Mouse (Mus musculus) small intestine, adult 2 months (tissue): ENCODE data around the gene Hsd17b1. TPM values are rescaled to one million over a fixed set of nuclear protein-coding genes. Genes with fewer than 3 reads are reported as not detected.

Source experiments
- H3K27ac ChIP-seq: fragments of 200-500 bp; 2 replicates; pipeline ENCODE4 v1.5.1; 2012; ENCODE audit warnings: low read depth, low read length, control low read depth, inconsistent platforms; ENCODE audit not compliant: insufficient read depth
- H3K27me3 ChIP-seq: fragments of 200-500 bp; 2 replicates; pipeline ENCODE4 v1.6.1; 2012; ENCODE audit warnings: mild to moderate bottlenecking, moderate library complexity, low read length, inconsistent platforms; ENCODE audit not compliant: control insufficient read depth, insufficient read depth
- H3K36me3 ChIP-seq: fragments of 200-500 bp; 2 replicates; pipeline ENCODE4 v1.6.1; 2012; ENCODE audit warnings: mild to moderate bottlenecking, low read length, control low read depth, inconsistent platforms; ENCODE audit not compliant: control insufficient read depth, insufficient read depth
- H3K4me1 ChIP-seq: fragments of 200-500 bp; 2 replicates; pipeline ENCODE4 v1.6.1; 2012; ENCODE audit warnings: low read length, inconsistent platforms, mixed read lengths; ENCODE audit not compliant: control insufficient read depth, insufficient read depth, insufficient read length
- H3K4me3 ChIP-seq: fragments of 200-500 bp; 2 replicates; pipeline ENCODE4 v1.5.1; 2012; ENCODE audit warnings: low read depth, mild to moderate bottlenecking, control low read depth, inconsistent platforms, low read length, moderate library complexity
- CTCF ChIP-seq: fragments of 200-500 bp; IDR thresholded peaks from 2 replicates; pipeline ENCODE4 v1.5.1; 2012; ENCODE audit warnings: low read depth, mild to moderate bottlenecking, control low read depth, inconsistent platforms, low read length, moderate library complexity, mixed read lengths; ENCODE audit not compliant: insufficient replicate concordance, insufficient read length; ENCODE audit errors: extremely low read depth
- POLR2A ChIP-seq: fragments of 200-500 bp; IDR thresholded peaks from 2 replicates; pipeline ENCODE4 v1.6.1; 2012; ENCODE audit warnings: low read depth, mild to moderate bottlenecking, control low read depth, inconsistent platforms, low read length, moderate library complexity
- whole genome bisulfite sequencing: fragments of 180-500 bp; shearing (Covaris S2); methylation state at CpG from one replicate; pipeline ENCODE4 v1.1.7; 2018; 5-methylcytosine and 5-hydroxymethylcytosine counted together
- polyA plus RNA-seq: library from polyadenylated mRNA; depleted of rRNA; stranded (reverse); fragments of >200 nt; gene quantifications from 2 replicates; pipeline ENCODE4 v1.2.3, GENCODE M21; 2012

Gene Hsd17b1
- polyA plus RNA-seq, 1 experiment, result 0.28 TPM

DNA sequence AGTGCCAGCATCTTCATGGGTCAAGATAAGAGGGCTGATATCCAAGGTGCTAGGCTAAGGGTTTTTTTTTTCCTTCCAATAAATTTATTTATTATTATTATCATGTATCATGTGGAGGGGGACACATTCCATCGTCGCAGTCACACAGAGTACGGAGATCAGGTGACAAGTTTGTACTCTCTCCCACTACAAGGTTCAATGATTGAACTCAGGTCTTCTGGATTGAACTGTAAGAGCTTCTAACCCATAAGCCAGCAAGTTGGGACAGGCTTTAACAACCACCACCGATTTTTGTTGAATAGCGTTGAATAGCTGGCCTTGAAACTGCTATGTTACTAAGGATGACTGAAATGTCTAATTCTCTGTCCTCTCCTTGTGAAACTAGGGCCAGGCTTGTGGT, 2.2 kb downstream of the Hsd17b1 start:
- Histone ChIP-seq H3K27me3 (peaks cover 13% of the 10 kb centered on the region), H3K27ac (no peak overlapping the region), H3K4me3 (no peak overlapping the region), H3K4me1 (peaks cover 14% of the 10 kb centered on the region), H3K36me3 (no peaks in the 10 kb centered on the region; the same call in 1 of the 2 replicates)
- WGBS, result 67% methylated on average over 5 of the region's 5 CpGs
- no peak for TF ChIP-seq CTCF
- no peak for TF ChIP-seq POLR2A

DNA sequence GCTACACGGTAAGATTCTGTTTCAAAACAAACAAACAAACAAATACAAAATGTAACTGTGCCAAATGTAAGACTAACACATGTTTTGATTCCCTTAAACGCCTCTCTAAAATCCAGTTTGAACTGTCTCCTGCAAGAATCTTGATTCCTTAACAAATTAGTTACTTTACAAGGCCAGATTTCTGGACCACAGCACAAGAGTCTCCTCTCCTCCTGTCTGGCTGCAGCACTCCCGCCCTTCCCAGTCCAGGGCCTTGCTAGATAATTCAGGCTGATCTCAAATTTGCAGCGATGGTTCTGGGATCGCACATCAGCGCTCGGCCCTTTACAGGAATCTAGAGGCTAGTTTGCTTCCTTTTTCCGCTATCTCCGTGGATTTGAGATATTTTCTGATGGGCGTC, 3.4 kb downstream of the Hsd17b1 start:
- Histone ChIP-seq H3K27ac (peak overlapping the region; percentile 79), H3K4me3 (peak overlapping the region; percentile 84), H3K27me3 (peaks cover 13% of the 10 kb centered on the region), H3K36me3 (no peaks in the 10 kb centered on the region), H3K4me1 (peaks cover 26% of the 10 kb centered on the region)
- no peak for TF ChIP-seq CTCF
- no peak for TF ChIP-seq POLR2A
- 7% methylated on average over 10 of the region's 10 CpGs for WGBS

DNA sequence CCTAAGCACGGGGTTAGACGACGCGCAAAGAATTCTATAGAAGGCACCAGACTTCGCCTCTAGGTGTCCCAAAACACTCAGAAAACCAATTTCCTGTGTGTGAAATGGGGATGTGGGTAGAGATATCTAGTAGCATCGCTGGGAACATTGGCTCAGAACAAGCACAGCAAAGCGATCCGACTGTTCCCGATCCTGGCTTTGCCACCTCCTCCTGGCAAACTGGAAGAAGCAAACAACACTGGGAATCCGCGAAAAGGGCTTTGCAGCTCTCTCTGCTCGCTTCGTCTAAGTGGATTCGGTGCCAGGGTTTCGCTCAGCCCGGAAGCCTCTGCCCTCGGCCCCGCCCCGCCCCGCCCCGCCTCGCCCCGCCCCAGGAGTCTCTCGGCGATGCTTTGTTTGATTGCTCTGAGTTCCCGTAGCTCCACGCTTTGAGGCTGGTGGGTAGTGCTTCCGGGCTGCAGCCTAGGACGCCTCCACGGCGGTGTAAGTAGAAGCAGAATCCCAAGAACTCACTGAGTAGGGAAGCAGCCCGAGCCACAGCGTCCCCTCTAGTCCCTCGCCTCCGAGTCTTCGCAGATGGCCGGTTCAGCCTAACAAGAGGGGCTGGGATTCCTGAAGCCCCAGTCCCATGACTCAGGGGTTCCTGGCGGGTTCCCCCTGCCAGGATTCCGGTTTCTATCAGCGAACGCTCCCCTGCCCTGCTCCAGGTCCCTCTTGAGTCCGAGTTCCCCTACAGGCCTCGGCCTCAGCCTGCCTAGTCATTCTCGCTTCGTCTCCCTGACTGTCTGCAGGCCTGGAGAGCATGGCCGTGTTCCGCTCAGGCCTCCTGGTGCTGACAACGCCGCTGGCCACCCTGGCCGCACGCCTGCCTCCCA, 4.2 kb downstream of the Hsd17b1 start, which contains the start of gene Coasy:
Gene Coasy (plus strand): TSS at position 358 of the 875 bp plus-strand sequence.
- peak within 1 kb of the TSS; percentile 84 for H3K4me3 ChIP-seq
- no peaks in the 10 kb centered on the region for H3K36me3 ChIP-seq
- H3K27me3 ChIP-seq, result peaks cover 13% of the 10 kb centered on the region
- TF ChIP-seq POLR2A (peak; percentile 80), CTCF (peak; percentile 54; the same call in 1 of the 2 replicates)
- H3K27ac ChIP-seq, result peak within 1 kb of the TSS; percentile 79
- under 1% methylated on average over 51 of the region's 51 CpGs for WGBS
- H3K4me1 ChIP-seq, result peaks cover 27% of the 10 kb centered on the region

DNA sequence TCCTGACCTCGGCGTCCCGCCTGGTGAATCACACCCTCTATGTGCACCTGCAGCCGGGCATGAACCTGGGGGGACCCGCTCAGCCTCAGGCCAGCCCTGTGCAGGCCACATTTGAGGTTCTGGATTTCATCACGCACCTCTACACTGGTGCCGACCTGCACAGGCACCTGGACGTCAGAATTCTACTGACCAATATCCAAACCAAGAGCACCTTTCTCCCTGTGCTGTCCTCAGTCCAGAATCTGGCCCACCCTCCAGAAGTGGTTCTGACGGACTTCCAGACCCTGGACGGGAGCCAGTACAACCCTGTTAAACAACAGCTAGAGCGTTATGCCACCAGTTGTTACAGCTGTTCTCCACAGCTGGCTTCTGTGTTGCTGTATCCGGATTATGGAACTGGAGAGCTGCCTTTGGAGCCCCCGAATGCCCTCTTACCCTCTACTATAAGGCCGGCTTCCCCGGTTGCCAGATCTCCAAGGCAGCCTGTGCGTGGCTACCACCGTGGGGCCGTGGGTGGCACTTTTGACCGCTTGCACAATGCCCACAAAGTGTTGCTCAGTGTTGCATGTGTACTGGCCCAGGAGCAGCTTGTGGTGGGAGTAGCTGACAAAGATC, 5.0 kb downstream of the Hsd17b1 start:
- 13% methylated on average over 19 of the region's 19 CpGs for WGBS
- H3K36me3 ChIP-seq, result peaks cover under 1% of the 10 kb centered on the region

DNA sequence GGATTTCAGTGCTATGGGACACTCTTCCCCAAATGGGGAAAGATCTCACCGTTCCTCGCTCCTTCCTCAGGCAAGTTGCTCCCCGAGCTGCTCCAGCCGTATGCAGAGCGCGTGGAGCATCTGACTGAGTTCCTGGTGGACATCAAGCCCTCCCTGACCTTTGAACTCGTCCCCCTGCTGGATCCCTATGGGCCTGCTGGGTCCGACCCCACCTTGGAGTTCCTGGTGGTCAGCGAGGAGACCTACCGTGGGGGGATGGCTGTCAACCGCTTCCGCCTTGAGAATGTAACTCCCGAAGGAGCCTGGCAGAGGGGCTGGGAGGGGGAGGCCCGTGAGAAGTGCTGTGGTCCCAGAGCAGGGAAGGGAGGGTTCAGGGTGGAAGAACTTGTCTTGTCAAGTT, 6.0 kb downstream of the Hsd17b1 start:
- Histone ChIP-seq H3K36me3 (peaks cover 11% of the 10 kb centered on the region), H3K4me1 (peaks cover 32% of the 10 kb centered on the region), H3K27ac (no peak overlapping the region), H3K27me3 (peaks cover 9% of the 10 kb centered on the region), H3K4me3 (no peak overlapping the region)
- WGBS, result 87% methylated on average over 14 of the region's 14 CpGs
- TF ChIP-seq CTCF (no peak), POLR2A (no peak)

More for the DNA sequence above, 5.0 kb downstream of the Hsd17b1 start:
- TF ChIP-seq CTCF (no peak), POLR2A (no peak)
- Histone ChIP-seq H3K4me1 (peaks cover 31% of the 10 kb centered on the region), H3K27ac (peak overlapping the region; percentile 78), H3K27me3 (peaks cover 13% of the 10 kb centered on the region), H3K4me3 (peak overlapping the region; percentile 84)

DNA sequence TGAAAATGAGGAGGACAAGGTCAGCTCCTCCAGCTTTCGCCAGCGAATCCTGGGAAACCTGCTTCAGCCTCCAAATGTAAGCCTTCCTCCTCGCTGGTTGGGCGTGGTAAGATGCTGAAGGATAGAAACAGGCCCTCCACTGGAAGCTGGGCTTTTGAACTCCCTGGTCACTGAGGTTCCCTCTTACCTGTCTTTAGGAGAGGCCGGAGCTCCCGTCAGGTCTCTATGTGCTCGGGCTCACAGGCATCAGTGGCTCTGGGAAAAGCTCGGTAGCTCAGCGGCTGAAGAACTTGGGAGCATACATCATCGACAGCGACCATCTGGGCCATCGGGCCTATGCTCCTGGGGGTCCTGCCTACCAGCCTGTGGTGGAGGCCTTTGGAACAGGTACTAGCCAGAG, 6.6 kb downstream of the Hsd17b1 start:
- H3K4me3 ChIP-seq, result no peak overlapping the region
- peaks cover 3% of the 10 kb centered on the region for H3K27me3 ChIP-seq
- no peak for TF ChIP-seq POLR2A
- no peak for TF ChIP-seq CTCF
- peaks cover 32% of the 10 kb centered on the region for H3K4me1 ChIP-seq
- no peak overlapping the region for H3K27ac ChIP-seq
- H3K36me3 ChIP-seq, result peaks cover 17% of the 10 kb centered on the region
- 96% methylated on average over 12 of the region's 12 CpGs for WGBS

DNA sequence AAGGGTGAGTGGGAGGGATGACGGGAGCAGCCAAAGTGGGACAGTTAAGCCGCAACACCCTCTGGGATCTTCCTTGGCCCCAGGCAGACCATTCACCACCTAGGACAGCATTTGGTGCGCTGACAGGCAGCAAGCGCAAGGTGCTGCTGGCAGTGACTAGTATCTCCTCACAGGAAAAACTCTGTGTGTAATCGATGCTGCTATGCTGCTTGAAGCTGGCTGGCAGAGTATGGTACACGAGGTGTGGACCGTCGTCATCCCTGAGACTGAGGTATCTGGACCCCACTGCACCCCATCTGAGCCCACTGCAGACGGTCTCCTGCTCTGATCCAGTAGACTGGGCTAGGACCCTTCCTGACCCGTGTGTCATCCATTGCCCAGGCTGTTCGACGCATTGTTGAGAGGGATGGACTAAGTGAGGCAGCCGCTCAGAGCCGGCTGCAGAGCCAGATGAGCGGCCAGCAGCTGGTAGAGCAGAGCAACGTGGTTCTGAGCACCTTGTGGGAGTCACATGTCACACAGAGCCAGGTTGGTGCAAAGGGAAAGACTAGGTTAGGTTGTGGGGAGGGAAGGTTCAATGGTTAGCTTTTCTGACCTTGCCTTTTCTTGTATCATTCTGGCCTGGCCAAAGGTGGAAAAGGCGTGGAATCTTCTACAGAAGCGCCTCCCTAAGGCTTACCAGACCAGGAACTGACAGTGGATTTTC, 7.6 kb downstream of the Hsd17b1 start:
- no peak for TF ChIP-seq CTCF
- TF ChIP-seq POLR2A, result no peak
- Histone ChIP-seq H3K27me3 (no peaks in the 10 kb centered on the region), H3K36me3 (peaks cover 24% of the 10 kb centered on the region), H3K4me3 (no peak overlapping the region), H3K4me1 (peaks cover 29% of the 10 kb centered on the region), H3K27ac (peak overlapping the region; percentile 94)
- WGBS, result 87% methylated on average over 18 of the region's 18 CpGs
